Mouse (Mus musculus) fibroblast of lung, adult 2 months (primary cell): ENCODE data around the gene Recql.

Experiments used
- DNase-seq: peaks from one replicate; pipeline ENCODE4 v3.0.0-alpha.2; 2011; ENCODE audit warnings: low read depth

Gene Recql

GRCm38 (mm10) chr6:142387011-142387754 lies at the start of gene Recql, which contains the start of gene Golt1b:
TSS of gene Recql (minus strand) at chr6:142387087.
TSS of gene Golt1b (plus strand) at chr6:142387221.
- peak; percentile 93 for DNase-seq

GRCm38 (mm10) chr6:142429072-142429471 lies 42.2 kb upstream of the Recql start:
- no peak for DNase-seq

GRCm38 (mm10) chr6:142424976-142425375 lies 38.1 kb upstream of the Recql start:
- DNase-seq: no peak

GRCm38 (mm10) chr6:142414597-142414996 lies 27.7 kb upstream of the Recql start:
- DNase-seq: no peak

- no peak for DNase-seq
Observed at GRCm38 (mm10) chr6:142413845-142414244, 27.0 kb upstream of the Recql start.

GRCm38 (mm10) chr6:142412906-142413491 lies 26.1 kb upstream of the Recql start, which contains the start of gene Spx:
TSS of gene Spx (plus strand) at chr6:142413441.
- no peak for DNase-seq

- no peak for DNase-seq
Observed at GRCm38 (mm10) chr6:142411140-142411539, 24.3 kb upstream of the Recql start.

GRCm38 (mm10) chr6:142395756-142396155 lies 8.9 kb upstream of the Recql start:
- no peak for DNase-seq

- no peak for DNase-seq
Observed at GRCm38 (mm10) chr6:142394669-142395068, 7.8 kb upstream of the Recql start.

GRCm38 (mm10) chr6:142392312-142392711 lies 5.4 kb upstream of the Recql start:
- no peak for DNase-seq

- no peak for DNase-seq
Observed at GRCm38 (mm10) chr6:142389101-142389500, 2.2 kb upstream of the Recql start.

- no peak for DNase-seq
Observed at GRCm38 (mm10) chr6:142387755-142388271, 926 bp upstream of the Recql start.

- no peak for DNase-seq
Observed at GRCm38 (mm10) chr6:142386285-142387010, 439 bp downstream of the Recql start.

- no peak for DNase-seq
Observed at GRCm38 (mm10) chr6:142384521-142384920, 2.4 kb downstream of the Recql start.

GRCm38 (mm10) chr6:142381615-142382014 lies 5.3 kb downstream of the Recql start:
- DNase-seq: no peak

GRCm38 (mm10) chr6:142379961-142380360 lies 6.9 kb downstream of the Recql start:
- DNase-seq: no peak

- DNase-seq: no peak
Observed at GRCm38 (mm10) chr6:142378576-142379330, 8.1 kb downstream of the Recql start.

GRCm38 (mm10) chr6:142377081-142377480 lies 9.8 kb downstream of the Recql start:
- no peak for DNase-seq

- DNase-seq: no peak
Observed at GRCm38 (mm10) chr6:142369568-142369967, 17.3 kb downstream of the Recql start.

- DNase-seq: no peak
Observed at GRCm38 (mm10) chr6:142367565-142367964, 19.3 kb downstream of the Recql start.

- no peak for DNase-seq
Observed at GRCm38 (mm10) chr6:142366473-142367018, 20.3 kb downstream of the Recql start.
